Mouse (Mus musculus) CH12.LX (cell line): ENCODE data around the gene Fasn. TPM values are rescaled to one million over a fixed set of nuclear protein-coding genes. Genes with fewer than 3 reads are reported as not detected.
"Not testable (repeated sequence)": the region's sequence is repeated elsewhere in the genome, so short reads cannot be mapped to it uniquely, and the experiment has no call there.

Experiments
- DNase-seq: peaks from one replicate; pipeline ENCODE4 v3.0.0-alpha.2; 2013; ENCODE audit errors: extremely low read depth
- H3K27ac ChIP-seq: 2 replicates; pipeline ENCODE4 v1.5.1; 2012; ENCODE audit warnings: low read depth, mild to moderate bottlenecking, control low read depth, moderate library complexity; ENCODE audit not compliant: insufficient read depth
- H3K27me3 ChIP-seq: replicated peaks from 2 replicates; pipeline ENCODE3; 2012; ENCODE audit warnings: inconsistent platforms
- H3K36me3 ChIP-seq, 2 experiments: replicated peaks in 1 of 2; 2 replicates each; pipeline versions ENCODE3 to v1.6.1; 2012; ENCODE audit warnings: inconsistent platforms in 1 of 2, low read length in 1 of 2, mild to moderate bottlenecking in 1 of 2, mixed read lengths in 1 of 2, moderate library complexity in 1 of 2; ENCODE audit not compliant: control insufficient read depth in 1 of 2, insufficient read depth in 1 of 2
- H3K4me1 ChIP-seq, 2 experiments: 2 replicates each; pipeline ENCODE4 v1.6.1; 2012; ENCODE audit warnings: inconsistent platforms in 1 of 2, moderate library complexity in 1 of 2; ENCODE audit not compliant: insufficient read depth in 2 of 2, control insufficient read depth in 1 of 2
- H3K4me2 ChIP-seq: 2 replicates; pipeline ENCODE4 v1.6.1; 2012; ENCODE audit warnings: low read depth, mild to moderate bottlenecking, control low read depth; ENCODE audit not compliant: poor library complexity, insufficient read depth, severe bottlenecking
- H3K4me3 ChIP-seq, 3 experiments: fragments of 150-350 bp in 1 of 3; sonication (generic) in 1 of 3; replicated peaks in 1 of 3; 2 replicates each; pipeline versions ENCODE3 to v1.5.1; 2011 to 2012; ENCODE audit warnings: low read depth in 2 of 3, low read length in 2 of 3, mild to moderate bottlenecking in 2 of 3, moderate library complexity in 2 of 3, control low read depth in 1 of 3, improper control_type of control experiment in 1 of 3, inconsistent platforms in 1 of 3, mixed read lengths in 1 of 3; ENCODE audit not compliant: poor library complexity in 1 of 3
- H3K79me2 ChIP-seq: replicated peaks from 2 replicates; pipeline ENCODE4 v1.6.1; 2012; ENCODE audit warnings: mild to moderate bottlenecking, moderate library complexity; ENCODE audit not compliant: control insufficient read depth, poor library complexity, insufficient read depth, severe bottlenecking; ENCODE audit errors: extremely low read depth
- H3K9ac ChIP-seq: 2 replicates; pipeline ENCODE4 v1.6.1; 2012; ENCODE audit warnings: low read depth, mild to moderate bottlenecking, control low read depth, moderate library complexity; ENCODE audit not compliant: insufficient read depth
- H3K9me3 ChIP-seq: replicated peaks from 2 replicates; pipeline ENCODE3; 2012; ENCODE audit warnings: low read length, inconsistent platforms, mixed read lengths
- BHLHE40 ChIP-seq: IDR thresholded peaks from 2 replicates; pipeline ENCODE4 v1.6.1; 2011; ENCODE audit warnings: mild to moderate bottlenecking, low read depth, low read length, improper control_type of control experiment
- CHD2 ChIP-seq: IDR thresholded peaks from 2 replicates; pipeline ENCODE4 v1.6.1; 2011; ENCODE audit warnings: low read length, improper control_type of control experiment
- ELF1 ChIP-seq: IDR thresholded peaks from 2 replicates; pipeline ENCODE4 v1.6.1; 2014; ENCODE audit warnings: low read depth, mild to moderate bottlenecking, inconsistent platforms, low read length, improper control_type of control experiment
- IRF4 ChIP-seq: IDR thresholded peaks from 2 replicates; pipeline ENCODE4 v1.6.1; 2014; ENCODE audit warnings: low read depth, mild to moderate bottlenecking, inconsistent platforms, low read length, improper control_type of control experiment
- MAFK ChIP-seq: IDR thresholded peaks from 2 replicates; pipeline ENCODE4 v1.6.1; 2011; ENCODE audit warnings: low read length, improper control_type of control experiment; ENCODE audit not compliant: insufficient replicate concordance
- MAX ChIP-seq: IDR thresholded peaks from 2 replicates; pipeline ENCODE4 v1.6.1; 2011; ENCODE audit warnings: low read length, improper control_type of control experiment
- MAZ ChIP-seq: IDR thresholded peaks from 2 replicates; pipeline ENCODE4 v1.6.1; 2012; ENCODE audit warnings: low read depth, mild to moderate bottlenecking, inconsistent platforms, low read length, improper control_type of control experiment, moderate library complexity
- MEF2A ChIP-seq: IDR thresholded peaks from 2 replicates; pipeline ENCODE4 v1.6.1; 2014; ENCODE audit warnings: low read depth, mild to moderate bottlenecking, inconsistent platforms, low read length, improper control_type of control experiment, borderline replicate concordance
- NELFE ChIP-seq: IDR thresholded peaks from 2 replicates; pipeline ENCODE4 v1.6.1; 2011; ENCODE audit warnings: low read depth, low read length, improper control_type of control experiment
- NRF1 ChIP-seq: IDR thresholded peaks from 2 replicates; pipeline ENCODE4 v1.6.1; 2014; ENCODE audit warnings: low read depth, mild to moderate bottlenecking, inconsistent platforms, low read length, improper control_type of control experiment, moderate library complexity
- POLR2A ChIP-seq: IDR thresholded peaks from 2 replicates; pipeline ENCODE4 v1.6.1; 2011; ENCODE audit warnings: low read depth, mild to moderate bottlenecking, improper control_type of control experiment, low read length
- UBTF ChIP-seq: IDR thresholded peaks from 2 replicates; pipeline ENCODE4 v1.6.1; 2012; ENCODE audit warnings: low read depth, mild to moderate bottlenecking, inconsistent platforms, low read length, improper control_type of control experiment, moderate library complexity
- USF1 ChIP-seq: IDR thresholded peaks from 2 replicates; pipeline ENCODE4 v1.6.1; 2014; ENCODE audit warnings: low read depth, mild to moderate bottlenecking, inconsistent platforms, low read length, improper control_type of control experiment
- USF2 ChIP-seq: conservative IDR thresholded peaks from 2 replicates; pipeline ENCODE4 v1.6.1; 2011; ENCODE audit warnings: low read depth, low read length, improper control_type of control experiment
- ZC3H11A ChIP-seq: IDR thresholded peaks from 2 replicates; pipeline ENCODE4 v1.6.1; 2012; ENCODE audit warnings: low read depth, mild to moderate bottlenecking, inconsistent platforms, low read length, improper control_type of control experiment
- ZKSCAN1 ChIP-seq: IDR thresholded peaks from 2 replicates; pipeline ENCODE4 v1.6.1; 2012; ENCODE audit warnings: low read depth, inconsistent platforms, low read length, improper control_type of control experiment, borderline replicate concordance
- ZMIZ1 ChIP-seq: IDR thresholded peaks from 2 replicates; pipeline ENCODE4 v1.6.1; 2012; ENCODE audit warnings: low read depth, mild to moderate bottlenecking, inconsistent platforms, low read length, improper control_type of control experiment
- ZNF384 ChIP-seq: IDR thresholded peaks from 2 replicates; pipeline ENCODE4 v1.6.1; 2012; ENCODE audit warnings: low read depth, low read length, improper control_type of control experiment, inconsistent platforms
- dilution Hi-C: fragments of 300-500 bp; cut with MboI; formaldehyde crosslinking; loops from 2 replicates; pipeline ENCODE4 v1.14.3; 2020; ENCODE audit warnings: low sequenced_read_pairs; ENCODE audit not compliant: extremely low pct_unique_long_range_greater_than_20kb, extremely low pct_ligation_motif_present
- in situ Hi-C: fragments of 300-500 bp; cut with MboI; formaldehyde crosslinking; loops from 3 replicates; pipeline ENCODE4 v1.14.3; 2019; ENCODE audit warnings: low sequenced_read_pairs, low pct_ligation_motif_present, low pct_unique_long_range_greater_than_20kb, mixed read lengths
- polyA plus RNA-seq: library from polyadenylated mRNA; unstranded; fragments of >175 nt; gene quantifications from 2 replicates; pipeline ENCODE4 v1.2.1, GENCODE M21; 2012; ENCODE audit warnings: low read depth; ENCODE audit not compliant: insufficient read length
- total RNA-seq, 2 experiments: library from RNA; depleted of rRNA; stranded (reverse); fragments of 300-350 nt in 1 of 2; fragments of >200 nt in 1 of 2; gene quantifications; 2 replicates each; pipeline ENCODE4 v1.2.3; 2012 to 2014

The Fasn gene
- total and polyA plus RNA-seq, 3 experiments, result 116 to 300 (median 186) TPM

DNA sequence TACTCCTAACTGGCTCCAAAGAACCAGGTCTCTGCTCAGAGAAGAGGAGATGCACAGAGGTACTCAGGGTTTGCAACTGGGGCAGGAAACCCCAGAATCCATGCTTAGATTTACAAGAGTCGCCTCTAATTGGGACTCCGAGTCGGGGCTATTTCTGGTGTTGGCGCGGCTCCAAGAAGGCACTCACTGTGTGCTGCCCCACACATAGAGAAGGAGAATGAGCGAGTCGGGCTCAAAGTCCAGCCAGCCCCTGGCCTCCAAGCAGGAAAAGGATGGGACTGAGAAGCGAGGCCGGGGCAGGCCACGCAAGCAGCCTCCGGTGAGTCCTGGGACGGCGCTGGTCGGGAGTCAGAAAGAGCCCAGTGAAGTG is 61.7 kb downstream of the Fasn start, which contains the start of gene Hmga1b:
TSS of gene Hmga1b (plus strand) at position 123 of the 370 bp plus-strand sequence.
- H3K4me3 ChIP-seq, result not testable (repeated sequence)

DNA sequence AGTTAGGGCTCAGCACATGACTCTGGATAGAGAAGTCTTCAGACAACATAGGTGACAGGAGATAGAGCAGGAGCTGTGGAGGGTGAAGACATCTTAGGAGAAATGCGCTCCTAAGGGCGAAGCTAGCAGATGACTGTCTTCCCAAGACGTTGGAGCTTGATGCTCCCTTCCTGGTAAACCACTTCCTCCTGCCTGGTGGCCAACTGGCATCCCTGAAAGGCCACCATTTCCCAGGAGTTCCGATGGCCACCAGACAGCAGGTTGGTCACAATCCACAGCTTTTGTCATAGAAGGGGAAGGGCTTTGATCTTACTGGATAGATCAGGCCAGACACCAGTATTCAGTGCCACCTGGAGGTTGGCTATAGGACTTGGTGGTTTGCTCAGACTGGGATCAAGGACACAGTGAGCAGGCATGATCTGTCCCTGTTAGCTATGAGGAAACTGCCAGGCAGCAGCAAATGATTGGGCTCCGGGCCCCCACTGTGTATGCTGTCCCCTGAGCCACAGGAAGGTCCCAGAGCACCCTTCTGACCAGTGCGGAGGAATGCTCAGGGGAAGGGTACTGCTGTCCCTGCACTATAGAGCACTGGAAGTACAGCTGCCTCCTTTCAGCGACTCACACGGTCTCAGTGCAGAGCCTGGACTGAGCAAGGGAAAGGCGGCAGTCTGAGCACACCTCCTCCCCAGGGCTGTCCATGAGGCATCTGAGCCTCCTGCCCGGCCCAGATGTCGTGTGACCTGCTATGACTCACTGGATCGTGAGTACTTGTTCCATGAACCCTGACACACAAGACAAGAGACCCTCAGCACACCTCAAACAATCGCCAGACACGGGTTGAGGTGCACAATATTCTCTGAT is 62.3 kb downstream of the Fasn start:
- no peak overlapping the region for H3K4me2 ChIP-seq

More for the DNA sequence above, 61.7 kb downstream of the Fasn start, which contains the start of gene Hmga1b:
- Histone ChIP-seq H3K27me3 (peaks cover 20% of the 10 kb centered on the region), H3K9me3 (peaks cover 40% of the 10 kb centered on the region)
- in situ Hi-C loops, dilution Hi-C loops, DNase-seq, H3K4me2 ChIP-seq, H3K79me2 ChIP-seq, H3K36me3 ChIP-seq, H3K9ac ChIP-seq, H3K4me1 ChIP-seq, H3K27ac ChIP-seq: not testable (repeated sequence)

DNA sequence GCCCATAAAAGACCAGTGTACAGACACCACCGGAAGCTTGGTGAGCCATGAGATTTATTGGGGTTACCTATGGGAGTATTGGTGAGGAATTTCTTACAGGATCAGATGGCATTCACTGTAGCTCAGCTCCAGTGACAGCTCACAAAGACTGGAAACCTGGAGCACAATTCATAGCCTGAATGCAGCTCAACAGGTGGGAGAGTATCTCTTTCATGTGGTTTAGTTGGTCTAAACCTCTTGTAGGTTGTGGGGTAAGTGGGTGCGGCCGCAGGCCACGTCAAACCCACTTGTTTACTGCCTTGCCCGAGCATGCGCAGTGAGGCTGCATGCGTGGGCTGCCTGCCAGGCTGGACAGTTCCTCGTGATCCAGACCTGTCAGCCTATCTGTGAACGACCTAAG is 64.1 kb downstream of the Fasn start:
- H3K9ac ChIP-seq, result no peak overlapping the region
- H3K79me2 ChIP-seq, result no peaks in the 10 kb centered on the region
- H3K36me3 ChIP-seq, result no peaks in the 10 kb centered on the region
- peaks cover 44% of the 10 kb centered on the region for H3K9me3 ChIP-seq
- TF ChIP-seq MAZ (no peak), NRF1 (no peak)
- H3K4me1 ChIP-seq, result peaks cover 0 to 2% of the 10 kb centered on the region in 2 experiments; a peak in 1 of 4 replicates
- no peak overlapping the region for H3K27ac ChIP-seq
- DNase-seq, result no peak
- peaks cover 13% of the 10 kb centered on the region for H3K27me3 ChIP-seq
- dilution Hi-C loops, result no loop called here
- no peak overlapping the region for H3K4me2 ChIP-seq
- H3K4me3 ChIP-seq, result no peak overlapping the region
- in situ Hi-C loops, result no loop called here

More for the DNA sequence above, 62.3 kb downstream of the Fasn start:
- no peaks in the 10 kb centered on the region for H3K79me2 ChIP-seq
- dilution Hi-C loops (no loop called here), in situ Hi-C loops (no loop called here)
- H3K36me3 ChIP-seq, result no peaks in the 10 kb centered on the region
- H3K27me3 ChIP-seq, result peaks cover 20% of the 10 kb centered on the region
- DNase-seq, result no peak
- peaks cover 0 to 3% of the 10 kb centered on the region in 2 experiments; a peak in 1 of 4 replicates for H3K4me1 ChIP-seq
- H3K9ac ChIP-seq, result no peak overlapping the region
- no peak for TF ChIP-seq CHD2
- no peak for TF ChIP-seq POLR2A
- no peak for TF ChIP-seq MAX
- TF ChIP-seq ZC3H11A, result no peak
- no peak for TF ChIP-seq ELF1
- TF ChIP-seq ZNF384, result no peak
- no peak for TF ChIP-seq UBTF
- no peak for TF ChIP-seq ZMIZ1
- no peak for TF ChIP-seq USF2
- TF ChIP-seq BHLHE40, result no peak
- no peak for TF ChIP-seq MEF2A
- TF ChIP-seq ZKSCAN1, result no peak
- no peak for TF ChIP-seq MAFK
- no peak for TF ChIP-seq USF1
- no peak for TF ChIP-seq IRF4
- no peak for TF ChIP-seq NELFE
- no peak overlapping the region for H3K27ac ChIP-seq
- H3K4me3 ChIP-seq, result no peak overlapping the region
- H3K9me3 ChIP-seq, result peaks cover 41% of the 10 kb centered on the region
